Mouse (Mus musculus) ZHBTc4 (cell line): ENCODE data around the gene Zfp729b.

ENCODE experiments used
- DNase-seq: peaks from one replicate; pipeline ENCODE4 v3.0.0-alpha.2; 2011; ENCODE audit warnings: low read depth, low spot score

The Zfp729b gene

GRCm38 (mm10) chr13:67609066-67609876 lies at the start of gene Zfp729b:
Zfp729b (minus strand) TSS chr13:67609707.
- DNase-seq, result peak; percentile 90

- DNase-seq, result peak; percentile 71
Observed at GRCm38 (mm10) chr13:67652496-67652895, 43.0 kb upstream of the Zfp729b start.

DNA sequence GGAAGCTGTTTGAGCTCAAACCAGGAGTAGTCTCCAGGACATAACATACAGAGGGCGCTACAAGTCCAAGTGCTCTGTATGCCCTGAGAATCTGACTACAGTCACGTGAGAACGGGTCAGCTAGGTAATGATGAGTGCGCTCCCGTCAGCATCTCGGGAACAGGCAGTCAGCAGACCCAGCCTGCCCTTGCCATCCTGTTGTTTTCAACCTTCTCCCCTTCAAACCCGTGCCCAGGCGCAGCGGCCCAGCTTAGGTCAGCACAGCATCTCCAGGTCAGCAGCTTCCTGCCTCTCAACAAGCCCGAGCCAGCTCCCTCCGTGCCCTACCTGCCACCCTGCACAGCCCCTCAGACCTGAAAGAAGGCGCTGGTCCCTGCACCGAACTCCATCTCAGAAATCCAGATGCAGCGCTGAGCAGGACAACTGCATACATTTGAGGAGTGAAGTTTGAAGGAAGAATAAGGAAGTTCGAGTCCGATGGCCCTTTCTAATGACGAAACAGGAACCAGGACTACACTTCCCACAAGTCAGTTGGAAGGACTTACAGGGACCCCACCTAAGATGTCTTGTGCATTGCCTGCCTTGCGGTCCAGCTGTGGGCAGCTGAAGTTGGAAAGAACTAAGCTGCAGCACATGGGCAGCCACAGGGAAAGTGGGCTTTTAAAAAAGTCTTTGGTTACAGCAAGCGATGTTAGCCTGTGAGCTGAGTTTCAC lies 27.9 kb upstream of the Zfp729b start, which contains the start of the genes Gm49345 and Zfp729a:
Gm49345 (minus strand) TSS at position 476 of the 714 bp plus-strand sequence.
Zfp729a (minus strand) TSS at position 498 of the 714 bp plus-strand sequence.
- peak; percentile 89 for DNase-seq

DNA sequence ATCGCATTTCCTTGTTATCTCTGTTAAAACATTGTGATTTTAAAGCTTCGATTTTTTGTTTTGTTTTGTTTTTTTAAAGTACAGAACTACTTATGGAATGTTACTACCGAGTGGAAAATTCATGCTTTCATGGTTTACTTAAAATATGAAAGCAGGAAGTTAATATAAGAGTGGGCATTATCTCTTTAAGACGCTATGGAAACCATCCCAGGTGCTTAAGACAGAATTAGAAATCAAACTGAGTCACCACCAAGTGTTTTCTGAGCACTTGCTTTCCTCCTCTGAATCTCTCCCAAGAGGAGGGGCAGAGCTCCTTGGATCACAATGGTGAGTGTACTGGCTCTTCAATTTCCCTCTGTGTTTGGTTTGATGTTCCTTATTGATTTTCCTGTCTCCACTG lies 601 bp upstream of the Zfp729b start:
- peak; percentile 8 for DNase-seq

DNA sequence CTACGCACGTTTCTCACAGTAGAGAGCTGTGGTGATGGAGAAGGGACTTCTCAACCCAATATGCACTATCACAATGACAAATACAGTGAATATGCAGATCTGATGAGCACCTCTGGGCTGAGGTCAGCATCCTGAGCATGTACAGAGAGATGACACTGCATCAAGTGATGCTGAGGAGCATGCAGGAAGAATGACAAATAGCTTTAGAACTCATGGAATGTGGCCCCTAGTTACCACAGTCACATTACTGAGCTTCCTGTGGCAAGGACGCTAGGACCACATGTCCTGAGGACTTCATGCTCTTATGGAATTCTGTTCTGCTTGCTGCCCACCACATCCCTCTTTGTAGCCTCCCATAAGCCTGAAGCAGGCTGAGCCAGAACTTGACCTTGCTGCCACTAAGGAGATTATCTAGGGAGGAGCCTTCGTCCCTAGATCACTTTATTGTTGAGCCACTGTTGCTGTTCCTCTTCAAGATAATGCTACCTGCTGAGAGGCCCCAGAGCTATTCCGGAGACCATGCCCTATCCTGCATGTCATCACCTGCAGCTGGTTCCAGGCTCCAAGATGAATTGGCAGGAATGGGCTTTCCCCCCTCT lies 36.8 kb downstream of the Zfp729b start:
- peak; percentile 63 for DNase-seq

GRCm38 (mm10) chr13:67553730-67554129 lies 55.8 kb downstream of the Zfp729b start, which contains the start of gene Zfp748:
Zfp748 (minus strand) TSS chr13:67553830.
- DNase-seq, result no peak

- peak; percentile 95 for DNase-seq
Observed at GRCm38 (mm10) chr13:67552505-67553346, 56.8 kb downstream of the Zfp729b start.

GRCm38 (mm10) chr13:67545941-67546340 lies 63.6 kb downstream of the Zfp729b start:
- DNase-seq, result peak; percentile 64
